Mouse (Mus musculus): Measurements from ENCODE around the gene Vps18. TPM values are rescaled to one million over a fixed set of nuclear protein-coding genes. Genes with fewer than 3 reads are reported as not detected.

The Vps18 gene
- total RNA-seq (2021), result 10 to 100 TPM; 44.2 to 49.9 TPM
- long read RNA-seq, full-length matches to known transcripts, result 76 of 91 reads
- long read RNA-seq, partial matches to known transcripts, result 14 of 91 reads
- long read RNA-seq, other reads (novel, unspliced or antisense), result 1 of 91 reads

GRCm38 (mm10) chr2:119288270-119288882 is at the start of gene Vps18:
Vps18 (plus strand) TSS chr2:119288740.
- peak; percentile 98 to 99 for DNase-seq (ENCODE audit: low spot score in 2 of 2)

- peak in 1 of 2 experiments; percentile 22 for DNase-seq (ENCODE audit: low spot score in 2 of 2)
Observed at GRCm38 (mm10) chr2:119240075-119240818, 48.3 kb upstream of the Vps18 start.

GRCm38 (mm10) chr2:119240819-119241186 is 47.7 kb upstream of the Vps18 start:
- no peak for DNase-seq (ENCODE audit: low spot score in 2 of 2)

- DNase-seq (ENCODE audit: low spot score in 2 of 2), result no peak
Observed at GRCm38 (mm10) chr2:119242548-119242947, 46.0 kb upstream of the Vps18 start.

GRCm38 (mm10) chr2:119245246-119245645 is 43.3 kb upstream of the Vps18 start:
- DNase-seq (ENCODE audit: low spot score in 2 of 2), result no peak

GRCm38 (mm10) chr2:119247904-119248303 is 40.6 kb upstream of the Vps18 start:
- DNase-seq (ENCODE audit: low spot score in 2 of 2), result no peak

GRCm38 (mm10) chr2:119249592-119250061 is 38.9 kb upstream of the Vps18 start:
- no peak for DNase-seq (ENCODE audit: low spot score in 2 of 2)

- no peak for DNase-seq (ENCODE audit: low spot score in 2 of 2)
Observed at GRCm38 (mm10) chr2:119250377-119250776, 38.2 kb upstream of the Vps18 start.

- peak; percentile 64 to 86 for DNase-seq (ENCODE audit: low spot score in 2 of 2)
Observed at GRCm38 (mm10) chr2:119250826-119251478, 37.6 kb upstream of the Vps18 start.

GRCm38 (mm10) chr2:119254976-119255375 is 33.6 kb upstream of the Vps18 start:
- no peak for DNase-seq (ENCODE audit: low spot score in 2 of 2)

GRCm38 (mm10) chr2:119260518-119260917 is 28.0 kb upstream of the Vps18 start:
- DNase-seq (ENCODE audit: low spot score in 2 of 2), result no peak

GRCm38 (mm10) chr2:119261326-119261725 is 27.2 kb upstream of the Vps18 start:
- no peak for DNase-seq (ENCODE audit: low spot score in 2 of 2)

- no peak for DNase-seq (ENCODE audit: low spot score in 2 of 2)
Observed at GRCm38 (mm10) chr2:119262978-119263377, 25.6 kb upstream of the Vps18 start.

- DNase-seq (ENCODE audit: low spot score in 2 of 2), result no peak
Observed at GRCm38 (mm10) chr2:119263813-119264212, 24.7 kb upstream of the Vps18 start.

- no peak for DNase-seq (ENCODE audit: low spot score in 2 of 2)
Observed at GRCm38 (mm10) chr2:119270286-119270642, 18.3 kb upstream of the Vps18 start.

- peak; percentile 34 to 40 for DNase-seq (ENCODE audit: low spot score in 2 of 2)
Observed at GRCm38 (mm10) chr2:119270643-119271331, 17.8 kb upstream of the Vps18 start, which contains the start of gene Rhov. Rhov (minus strand) TSS chr2:119271272.

GRCm38 (mm10) chr2:119274126-119274525 is 14.4 kb upstream of the Vps18 start:
- DNase-seq (ENCODE audit: low spot score in 2 of 2), result no peak

- no peak for DNase-seq (ENCODE audit: low spot score in 2 of 2)
Observed at GRCm38 (mm10) chr2:119276926-119277325, 11.6 kb upstream of the Vps18 start.

- DNase-seq (ENCODE audit: low spot score in 2 of 2), result no peak
Observed at GRCm38 (mm10) chr2:119277810-119278209, 10.7 kb upstream of the Vps18 start.

GRCm38 (mm10) chr2:119281899-119282565 is 6.5 kb upstream of the Vps18 start:
- no peak for DNase-seq (ENCODE audit: low spot score in 2 of 2)

GRCm38 (mm10) chr2:119287372-119287771 is 1.2 kb upstream of the Vps18 start:
- no peak for DNase-seq (ENCODE audit: low spot score in 2 of 2)
